Mouse (Mus musculus) limb, embryonic 14.5 days (tissue): ENCODE results near the gene Sltm. TPM values are rescaled to one million over a fixed set of nuclear protein-coding genes. Genes with fewer than 3 reads are reported as not detected.

Experiments
- ATAC-seq: fragments of 200-750 bp; cut with Nextera tagmentation; 2 replicates; pipeline ENCODE4 v1.8.0; 2017; ENCODE audit warnings: low read depth, moderate number of reproducible peaks, moderate TSS enrichment; ENCODE audit not compliant: low FRiP score
- DNase-seq: peaks from one replicate; pipeline ENCODE4 v3.0.0-alpha.2; 2015; ENCODE audit warnings: low spot score
- H3K27ac ChIP-seq: fragments of 300-500 bp; sonication (generic); replicated peaks from 2 replicates; pipeline ENCODE4 v1.5.1; 2014; ENCODE audit warnings: low read depth, mild to moderate bottlenecking, low read length, moderate library complexity, mixed read lengths
- H3K27me3 ChIP-seq: fragments of 300-500 bp; sonication (generic); 2 replicates; pipeline ENCODE4 v1.6.1; 2014; ENCODE audit warnings: low read length, mixed read lengths; ENCODE audit not compliant: control insufficient read depth, insufficient read depth
- H3K36me3 ChIP-seq: fragments of 300-500 bp; sonication (generic); 2 replicates; pipeline ENCODE4 v1.6.1; 2014; ENCODE audit warnings: mild to moderate bottlenecking, low read length, moderate library complexity, mixed read lengths; ENCODE audit not compliant: control insufficient read depth, insufficient read depth
- H3K4me1 ChIP-seq: fragments of 300-500 bp; sonication (generic); 2 replicates; pipeline ENCODE4 v1.6.1; 2014; ENCODE audit warnings: antibody characterized with exemption, low read length, mixed read lengths; ENCODE audit not compliant: control insufficient read depth, insufficient read depth
- H3K4me2 ChIP-seq: fragments of 300-500 bp; sonication (generic); replicated peaks from 2 replicates; pipeline ENCODE4 v1.6.1; 2014; ENCODE audit warnings: low read depth, mild to moderate bottlenecking, low read length, moderate library complexity; ENCODE audit not compliant: severe bottlenecking
- H3K4me3 ChIP-seq: fragments of 300-500 bp; sonication (generic); replicated peaks from 2 replicates; pipeline ENCODE4 v1.5.1; 2014; ENCODE audit warnings: low read length
- H3K9ac ChIP-seq: fragments of 300-500 bp; sonication (generic); 2 replicates; pipeline ENCODE4 v1.6.1; 2014; ENCODE audit warnings: mild to moderate bottlenecking, low read depth, low read length, moderate library complexity; ENCODE audit not compliant: severe bottlenecking
- H3K9me3 ChIP-seq: fragments of 300-500 bp; sonication (generic); 2 replicates; pipeline ENCODE4 v1.6.1; 2016; ENCODE audit warnings: low read length; ENCODE audit not compliant: control insufficient read depth
- POLR2A ChIP-seq: fragments of 200-500 bp; IDR thresholded peaks from 2 replicates; pipeline ENCODE4 v1.8.0; 2012; ENCODE audit warnings: inconsistent platforms, mild to moderate bottlenecking, moderate library complexity, borderline replicate concordance; ENCODE audit not compliant: insufficient read depth, insufficient read length; ENCODE audit errors: extremely low read depth
- WGBS: fragments of 180-500 bp; shearing (Covaris S2); extraction: QIAGEN DNeasy Blood & Tissue Kit; methylation state at CpG from one replicate; pipeline ENCODE4 v1.1.7; 2014; 5-methylcytosine and 5-hydroxymethylcytosine counted together
- polyA plus RNA-seq, 2 experiments: library from polyadenylated mRNA; depleted of rRNA in 1 of 2; stranded (reverse) in 1 of 2; unstranded in 1 of 2; fragments of >200 nt; fragmentation: Nextera tagmentation in 1 of 2; extraction: Ambion mirVana in 1 of 2; gene quantifications; 2 replicates each; pipeline versions ENCODE4 v1.2.1 to v1.2.3; 2012 to 2014

Gene Sltm
- polyA plus RNA-seq, 2 experiments: 49.8 to 52.8 TPM

DNA sequence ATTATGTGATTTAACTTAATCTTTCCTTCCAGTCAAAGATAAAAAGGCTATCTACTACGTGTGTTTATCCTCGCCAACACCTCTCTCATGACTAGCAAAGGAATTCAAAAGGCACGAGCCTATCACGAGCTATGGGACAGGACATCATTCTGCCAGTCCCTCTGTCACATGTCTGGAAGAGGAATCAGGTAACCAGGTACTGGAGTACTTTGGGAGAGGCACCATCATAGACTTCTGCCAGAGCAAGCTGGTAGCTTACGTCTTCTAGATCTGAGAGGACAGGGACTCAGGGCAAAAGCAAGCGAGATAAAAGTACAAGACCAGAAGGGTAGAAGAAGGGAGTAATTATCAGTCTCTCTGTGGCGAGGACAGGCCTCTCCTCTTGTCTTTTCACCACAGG, 30.9 kb upstream of the Sltm start:
- H3K27ac ChIP-seq: no peak overlapping the region
- 76% methylated on average over 7 of the region's 7 CpGs for WGBS

DNA sequence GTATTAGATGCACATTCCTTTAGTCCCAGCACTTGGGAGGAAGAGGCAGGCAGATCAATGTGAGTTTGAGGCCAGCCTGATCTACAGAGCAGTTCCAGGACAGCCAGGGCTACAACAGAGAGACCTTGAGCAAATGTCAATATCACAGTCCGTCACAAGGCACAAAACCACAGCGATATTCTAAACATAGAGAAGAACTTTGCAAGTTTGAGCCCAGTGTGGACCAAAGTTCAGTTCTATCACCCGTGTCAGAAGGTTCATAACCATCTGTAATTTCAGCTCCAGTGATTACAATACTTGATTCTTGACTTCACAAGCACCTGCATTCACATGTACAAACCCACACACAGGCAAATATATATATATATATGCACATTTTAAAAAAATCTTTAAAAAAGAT, 21.9 kb upstream of the Sltm start:
- Histone ChIP-seq H3K4me1 (no peaks in the 10 kb centered on the region), H3K27me3 (no peaks in the 10 kb centered on the region), H3K27ac (no peak overlapping the region), H3K36me3 (no peaks in the 10 kb centered on the region), H3K9ac (no peak overlapping the region), H3K4me3 (no peak overlapping the region), H3K4me2 (no peak overlapping the region), H3K9me3 (no peaks in the 10 kb centered on the region)
- WGBS: 81% methylated on average over 3 of the region's 3 CpGs
- no peak for TF ChIP-seq POLR2A
- DNase-seq: no peak
- no peak for ATAC-seq

More for the DNA sequence above, 30.9 kb upstream of the Sltm start:
- no peak for ATAC-seq
- Histone ChIP-seq H3K9me3 (no peaks in the 10 kb centered on the region), H3K4me2 (no peak overlapping the region), H3K9ac (no peak overlapping the region), H3K4me3 (no peak overlapping the region), H3K4me1 (no peaks in the 10 kb centered on the region), H3K36me3 (no peaks in the 10 kb centered on the region), H3K27me3 (no peaks in the 10 kb centered on the region)
- no peak for DNase-seq
- TF ChIP-seq POLR2A: no peak

DNA sequence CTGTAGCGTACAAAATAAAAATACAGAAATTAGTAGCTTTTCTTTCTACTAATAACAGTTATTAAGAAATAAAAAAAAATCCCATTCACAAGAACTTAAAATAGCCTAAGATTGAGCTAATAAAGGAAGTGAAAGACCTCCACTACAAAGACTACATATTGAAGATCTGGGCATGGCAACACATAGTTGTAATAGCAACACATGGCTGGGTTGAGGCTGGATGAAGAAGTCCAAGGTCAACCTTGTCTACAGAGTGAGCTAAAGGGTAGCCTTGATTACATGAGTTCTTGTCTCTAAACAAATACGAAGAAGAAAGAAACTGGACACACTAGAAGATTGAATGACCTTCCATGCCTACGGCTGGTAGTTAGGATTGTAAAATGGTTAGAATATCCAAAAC, 18.7 kb upstream of the Sltm start:
- Histone ChIP-seq H3K9ac (no peak overlapping the region), H3K4me3 (no peak overlapping the region), H3K27me3 (no peaks in the 10 kb centered on the region), H3K4me1 (no peaks in the 10 kb centered on the region), H3K9me3 (no peaks in the 10 kb centered on the region), H3K36me3 (no peaks in the 10 kb centered on the region), H3K27ac (no peak overlapping the region), H3K4me2 (no peak overlapping the region)
- DNase-seq (no peak), ATAC-seq (no peak)
- TF ChIP-seq POLR2A: no peak
- 93% methylated on average over 3 of the region's 3 CpGs for WGBS

DNA sequence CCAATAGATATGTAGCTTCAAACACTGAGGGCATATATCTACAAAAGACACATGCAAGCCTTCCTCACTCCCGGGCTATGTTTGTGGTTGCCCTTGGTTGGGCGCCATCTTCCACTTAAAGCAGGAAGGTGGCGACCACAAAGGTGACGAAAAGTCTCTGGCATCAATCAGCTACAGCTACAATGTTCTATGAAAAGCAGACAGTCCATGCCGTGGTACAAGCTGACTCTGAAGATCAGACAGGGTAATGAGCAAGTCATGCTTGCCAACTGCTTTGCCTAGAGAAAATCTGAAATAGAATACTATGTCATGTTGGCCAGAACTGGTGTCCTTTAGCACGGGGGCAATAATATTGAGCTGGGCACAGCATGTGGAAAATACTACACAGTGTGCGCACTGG, 18.2 kb upstream of the Sltm start:
- ATAC-seq (no peak), DNase-seq (no peak)
- 86% methylated on average over 7 of the region's 7 CpGs for WGBS
- no peak overlapping the region for H3K4me3 ChIP-seq
- no peak overlapping the region for H3K9ac ChIP-seq
- H3K9me3 ChIP-seq: no peaks in the 10 kb centered on the region
- no peaks in the 10 kb centered on the region for H3K4me1 ChIP-seq
- no peak overlapping the region for H3K27ac ChIP-seq
- no peak for TF ChIP-seq POLR2A
- H3K36me3 ChIP-seq: no peaks in the 10 kb centered on the region
- no peaks in the 10 kb centered on the region for H3K27me3 ChIP-seq
- H3K4me2 ChIP-seq: no peak overlapping the region

DNA sequence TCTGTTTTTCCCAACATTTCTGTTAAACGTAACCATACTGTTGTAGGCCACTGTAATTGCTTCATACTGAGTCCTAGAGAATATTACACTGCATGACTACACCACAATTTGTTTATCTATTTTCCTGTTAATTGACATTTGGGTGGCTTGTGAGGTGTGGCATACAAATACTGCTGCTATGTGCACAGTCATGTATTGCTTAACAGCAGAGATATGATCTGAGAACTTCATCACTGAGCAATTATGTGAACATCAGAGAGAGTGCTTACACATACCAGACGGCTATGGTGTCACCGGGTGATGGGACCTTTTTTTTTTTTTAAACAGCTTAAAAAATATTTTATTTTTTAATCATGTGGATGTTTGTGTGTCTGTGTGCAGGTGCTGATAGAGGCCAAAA, 9.2 kb upstream of the Sltm start:
- DNase-seq: no peak

DNA sequence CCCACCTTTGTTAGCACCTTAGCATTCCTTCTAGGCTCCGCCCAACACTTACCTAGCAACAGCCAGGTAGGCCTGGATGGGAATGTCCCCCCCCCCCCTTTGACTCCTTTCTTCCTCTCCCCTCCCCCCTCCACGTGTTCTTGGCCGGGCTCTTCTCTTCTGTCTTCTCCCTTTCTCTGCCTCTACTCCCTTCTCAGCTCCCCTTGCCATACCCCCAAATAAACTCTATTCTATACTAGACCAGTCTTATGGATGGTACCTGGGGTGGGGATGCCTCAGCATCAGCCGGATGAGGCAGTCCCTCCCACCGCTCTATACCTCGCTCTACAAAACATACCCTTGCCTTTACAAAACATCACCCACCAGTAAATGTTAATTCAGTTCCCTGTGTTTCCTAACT, 970 bp upstream of the Sltm start:
- Histone ChIP-seq H3K4me2 (peak overlapping the region; percentile 89), H3K4me3 (peak overlapping the region; percentile 76), H3K9ac (no peak overlapping the region), H3K27ac (no peak overlapping the region), H3K36me3 (no peaks in the 10 kb centered on the region), H3K9me3 (no peaks in the 10 kb centered on the region), H3K4me1 (peaks cover 13% of the 10 kb centered on the region), H3K27me3 (no peaks in the 10 kb centered on the region)
- WGBS: 9% methylated on average over 6 of the region's 6 CpGs
- ATAC-seq (no peak), DNase-seq (no peak)
- TF ChIP-seq POLR2A: no peak

More for the DNA sequence above, 9.2 kb upstream of the Sltm start:
- 67% methylated on average over 3 of the region's 3 CpGs for WGBS
- Histone ChIP-seq H3K4me2 (no peak overlapping the region), H3K4me3 (no peak overlapping the region), H3K27me3 (no peaks in the 10 kb centered on the region), H3K36me3 (no peaks in the 10 kb centered on the region), H3K4me1 (no peaks in the 10 kb centered on the region), H3K27ac (no peak overlapping the region), H3K9ac (no peak overlapping the region), H3K9me3 (no peaks in the 10 kb centered on the region)
- TF ChIP-seq POLR2A: no peak
- ATAC-seq: no peak
